Mouse (Mus musculus): ENCODE results near the gene Mrpl54.

Mrpl54 gene

DNA sequence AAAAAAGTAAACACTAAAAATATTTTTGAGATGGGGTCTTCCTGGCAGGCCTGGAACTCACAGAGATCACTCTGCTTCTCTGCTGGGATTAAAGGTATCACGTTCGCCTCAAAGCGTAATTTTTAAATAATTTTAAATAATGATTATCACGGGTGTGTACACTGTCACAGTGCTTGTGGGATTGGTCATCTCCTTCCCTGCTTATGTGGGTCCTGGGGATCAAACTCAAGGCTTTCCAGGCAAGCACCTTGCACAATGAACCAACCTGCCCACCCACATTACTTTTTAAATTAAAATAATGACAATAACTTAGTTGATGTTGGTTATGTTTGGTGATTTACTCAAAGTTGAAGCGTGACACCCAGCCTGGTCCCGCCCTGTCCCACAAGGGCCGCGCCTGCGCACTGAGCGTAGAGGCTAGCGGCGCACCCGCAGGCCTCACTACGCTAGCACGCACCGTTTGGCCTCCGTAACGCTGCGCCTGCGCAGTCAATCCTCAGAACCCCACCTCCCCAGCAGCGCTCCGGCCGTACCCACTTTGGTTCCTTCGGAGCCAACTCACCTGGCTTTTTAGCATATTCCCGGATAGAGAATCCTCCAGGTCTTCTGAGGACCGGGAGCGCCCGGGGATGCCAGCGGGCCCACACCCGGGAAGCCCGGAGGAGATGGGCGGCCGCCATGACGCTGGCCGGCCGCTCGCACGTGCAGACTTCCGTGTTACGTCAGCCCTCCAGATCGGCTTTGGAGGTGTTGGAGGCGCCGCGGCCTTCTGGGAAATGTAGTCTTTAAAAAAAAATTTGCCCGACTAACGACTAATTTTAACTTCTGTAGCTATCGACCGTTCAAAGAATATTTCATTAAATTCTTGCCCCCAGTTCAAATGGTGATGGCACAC lies at the start of gene Mrpl54, which contains the start of gene Apba3:
Gene Mrpl54, minus strand, starts transcription at position 724 of the 895 bp plus-strand sequence.
Gene Apba3, plus strand, starts transcription at position 750 of the 895 bp plus-strand sequence.
- peak; percentile 98 for DNase-seq (ENCODE audit: low spot score)

- DNase-seq (ENCODE audit: low spot score) = no peak
These were observed 48.9 kb upstream of the Mrpl54 start for GRCm38 (mm10) chr10:81315587-81315986.

GRCm38 (mm10) chr10:81314201-81314600 lies 47.5 kb upstream of the Mrpl54 start:
- DNase-seq (ENCODE audit: low spot score) = no peak

- peak; percentile 76 for DNase-seq (ENCODE audit: low spot score)
These were observed 46.8 kb upstream of the Mrpl54 start for GRCm38 (mm10) chr10:81313581-81313980.

- no peak for DNase-seq (ENCODE audit: low spot score)
These were observed 42.8 kb upstream of the Mrpl54 start for GRCm38 (mm10) chr10:81309571-81309970.

GRCm38 (mm10) chr10:81306837-81307682 lies 40.3 kb upstream of the Mrpl54 start:
- no peak for DNase-seq (ENCODE audit: low spot score)

- DNase-seq (ENCODE audit: low spot score) = no peak
These were observed 39.5 kb upstream of the Mrpl54 start for GRCm38 (mm10) chr10:81306173-81306668.

DNA sequence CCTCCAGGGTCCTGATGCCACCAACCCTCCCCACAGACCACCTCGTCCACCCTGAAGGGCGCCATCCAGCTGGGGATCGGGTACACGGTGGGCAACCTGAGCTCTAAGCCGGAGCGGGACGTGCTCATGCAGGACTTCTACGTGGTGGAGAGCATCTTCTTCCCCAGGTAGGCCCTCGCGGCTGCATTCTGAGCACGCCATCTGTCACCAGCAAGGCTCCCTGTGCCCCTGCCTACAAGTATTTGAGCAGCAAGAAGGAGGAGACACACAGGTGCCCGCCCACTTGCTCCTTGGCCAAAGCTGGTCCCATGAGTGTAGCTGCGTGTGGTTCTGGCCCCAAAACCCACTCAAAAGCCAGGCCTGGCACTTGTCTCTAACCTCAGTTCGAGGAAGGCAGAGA lies 38.9 kb upstream of the Mrpl54 start:
- no peak for DNase-seq (ENCODE audit: low spot score)

GRCm38 (mm10) chr10:81304597-81305238 lies 38.0 kb upstream of the Mrpl54 start:
- DNase-seq (ENCODE audit: low spot score) = peak; percentile 72

DNA sequence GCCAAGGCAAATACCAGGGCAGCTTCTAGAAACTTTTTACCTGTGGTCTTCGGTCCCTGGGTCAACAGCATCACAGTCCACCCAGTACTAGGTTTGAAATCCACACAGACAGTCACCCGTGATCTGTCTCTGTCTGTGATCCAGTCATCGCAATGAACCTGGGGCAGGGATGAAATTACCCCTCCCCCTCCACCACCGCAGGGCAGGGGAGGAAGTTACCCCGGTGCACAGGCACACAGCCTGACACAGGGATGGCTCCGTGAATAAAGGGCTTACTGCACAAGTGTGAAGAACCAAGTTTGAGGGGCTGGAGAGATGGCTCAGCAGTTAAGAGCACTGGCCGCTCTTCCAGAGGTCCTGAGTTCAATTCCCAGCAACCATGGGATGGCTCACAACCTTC lies 37.0 kb upstream of the Mrpl54 start:
- no peak for DNase-seq (ENCODE audit: low spot score)

- DNase-seq (ENCODE audit: low spot score) = no peak
These were observed 36.5 kb upstream of the Mrpl54 start for GRCm38 (mm10) chr10:81303258-81303657.

DNA sequence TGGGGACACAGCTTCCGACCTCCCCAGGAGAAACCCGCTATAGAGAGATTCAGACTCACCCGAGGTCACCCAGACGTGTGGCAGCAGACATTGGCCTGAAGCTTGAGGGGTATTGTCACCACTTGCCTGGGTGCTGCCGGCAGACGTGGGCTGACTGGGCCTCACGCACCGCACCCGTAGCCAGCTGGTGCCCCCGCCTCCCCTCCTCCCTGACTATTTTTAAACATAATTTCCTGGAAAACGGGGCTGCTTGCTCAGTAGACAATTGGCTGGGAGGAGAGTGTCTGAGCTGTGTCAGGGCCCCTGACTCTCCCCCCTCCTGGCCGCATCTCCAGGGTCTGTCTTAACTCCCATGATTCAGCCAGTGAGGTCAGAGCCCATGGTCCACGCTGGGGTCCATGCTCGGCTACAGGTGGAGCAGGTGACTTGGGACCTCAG lies 36.1 kb upstream of the Mrpl54 start:
- no peak for DNase-seq (ENCODE audit: low spot score)

DNA sequence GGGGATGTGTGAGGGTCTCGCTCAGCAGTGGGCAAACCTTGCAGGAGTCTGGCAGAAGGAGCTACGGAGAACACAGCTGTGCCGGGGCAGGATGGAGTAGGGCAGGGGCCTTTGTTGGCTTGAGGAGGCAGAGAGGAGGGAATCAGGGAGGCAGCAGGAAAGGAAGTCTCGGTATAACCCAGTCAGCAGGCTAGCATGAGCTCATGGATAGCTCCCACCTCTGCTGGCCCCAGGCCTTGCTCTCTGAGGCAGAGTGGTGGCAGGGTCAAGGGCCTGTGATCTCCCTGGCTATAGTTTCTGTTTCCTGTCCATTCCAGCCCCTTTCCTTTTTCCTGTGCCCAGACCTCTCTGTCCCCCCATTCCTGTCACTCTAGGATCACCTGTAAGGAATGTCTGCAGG lies 35.6 kb upstream of the Mrpl54 start:
- DNase-seq (ENCODE audit: low spot score) = no peak

DNA sequence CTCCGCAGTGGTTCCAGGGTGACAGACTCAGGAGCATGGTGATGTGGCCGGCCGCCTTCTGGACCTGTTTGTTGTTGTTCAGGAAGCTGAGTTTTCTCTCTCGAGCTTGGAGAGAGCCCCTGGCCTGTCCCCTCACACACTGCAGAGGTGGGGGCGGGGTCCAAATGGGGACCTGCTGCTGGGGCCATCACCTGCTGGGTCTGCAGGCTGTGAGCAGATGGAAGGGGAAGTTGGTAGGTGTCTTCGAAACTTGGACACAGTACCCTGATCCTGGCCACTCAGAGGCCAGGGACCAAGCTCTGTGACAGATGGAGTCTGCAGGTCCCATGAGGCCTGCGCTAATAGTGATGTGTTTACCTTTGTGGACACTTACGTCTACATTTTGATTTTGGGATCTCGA lies 34.6 kb upstream of the Mrpl54 start:
- DNase-seq (ENCODE audit: low spot score) = no peak

DNA sequence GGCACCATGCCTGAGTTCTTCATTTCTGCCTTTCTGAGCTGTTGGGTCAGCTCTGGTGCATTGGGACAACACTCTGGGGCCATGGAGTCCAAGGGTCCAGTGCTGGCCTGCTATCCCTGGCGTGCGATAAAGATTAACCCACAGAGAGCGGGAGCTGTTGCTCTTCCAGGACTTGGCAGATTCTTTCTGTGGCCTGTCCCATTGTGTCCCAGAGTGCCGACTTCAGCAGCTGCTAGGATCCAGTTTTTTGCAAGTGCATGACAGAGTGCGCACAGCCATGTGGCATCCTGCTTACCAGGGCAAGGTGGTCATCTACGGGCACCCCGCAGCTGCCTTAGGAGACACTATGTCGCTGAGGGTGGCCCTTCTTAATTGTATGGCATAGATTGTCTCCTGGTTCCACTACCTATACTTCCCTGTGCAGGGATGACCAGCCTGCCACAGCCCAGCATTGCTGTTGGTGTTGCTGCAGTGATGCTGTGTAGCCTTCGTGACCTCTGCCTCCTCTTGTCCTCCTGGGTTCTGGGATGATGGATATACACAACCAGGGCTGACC lies 33.7 kb upstream of the Mrpl54 start:
- DNase-seq (ENCODE audit: low spot score) = no peak

GRCm38 (mm10) chr10:81299585-81300351 lies 33.0 kb upstream of the Mrpl54 start:
- no peak for DNase-seq (ENCODE audit: low spot score)

DNA sequence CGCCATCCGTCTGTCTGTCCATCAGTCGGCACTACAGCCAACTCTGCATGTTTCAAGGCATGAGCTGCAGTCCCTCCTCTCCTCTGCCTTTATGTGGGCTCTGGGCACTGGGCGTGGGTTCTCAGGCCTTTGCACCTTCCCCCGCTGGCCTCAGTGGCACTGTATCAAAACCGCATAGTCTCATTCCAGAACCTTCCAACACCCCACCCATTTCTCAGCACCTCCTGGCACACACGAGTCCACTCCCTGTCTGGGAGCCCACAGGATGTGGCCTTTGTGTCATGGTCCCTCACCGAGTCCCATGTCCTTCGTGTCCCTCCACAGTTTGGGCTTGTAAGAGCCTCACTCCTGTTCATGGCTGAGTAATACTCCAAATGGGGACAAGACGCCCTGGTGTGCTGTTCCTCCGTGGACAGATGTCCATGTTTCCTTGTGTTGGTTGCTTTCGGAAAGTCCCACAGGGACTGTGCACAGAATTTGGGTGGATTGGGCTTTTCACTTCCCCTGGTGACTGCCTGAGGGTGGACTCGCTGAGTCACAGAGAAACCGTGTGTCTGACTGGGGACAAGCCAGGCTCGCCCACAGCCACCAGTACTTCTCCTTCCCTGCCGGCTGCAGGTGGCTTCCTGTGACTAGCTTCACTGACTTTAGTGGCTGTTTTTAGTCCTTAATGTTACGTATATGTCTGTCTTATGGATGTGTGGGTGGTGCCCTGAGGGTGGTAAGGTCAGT lies 31.8 kb upstream of the Mrpl54 start:
- DNase-seq (ENCODE audit: low spot score) = no peak

DNA sequence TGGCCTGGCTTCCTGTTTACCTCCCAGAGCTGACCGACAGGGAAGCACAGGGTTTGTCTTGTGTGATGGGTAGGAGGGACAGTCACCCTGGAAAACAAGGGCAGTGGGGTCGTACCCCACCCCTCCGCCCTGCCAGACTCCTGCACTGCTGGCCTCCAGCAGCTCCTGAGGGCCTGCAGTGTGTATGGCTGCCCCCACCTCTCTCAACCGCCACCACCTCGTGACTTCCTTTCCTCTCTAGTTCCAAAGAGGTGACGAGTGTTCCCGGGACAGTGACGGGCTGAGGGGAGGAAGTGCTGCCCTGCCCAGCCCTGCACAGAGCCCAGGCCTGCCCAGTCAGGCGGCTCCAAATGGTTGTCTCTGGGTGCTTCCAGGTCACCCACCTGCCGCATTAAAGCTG lies 31.1 kb upstream of the Mrpl54 start:
- DNase-seq (ENCODE audit: low spot score) = no peak

GRCm38 (mm10) chr10:81297246-81297645 lies 30.5 kb upstream of the Mrpl54 start:
- no peak for DNase-seq (ENCODE audit: low spot score)

DNA sequence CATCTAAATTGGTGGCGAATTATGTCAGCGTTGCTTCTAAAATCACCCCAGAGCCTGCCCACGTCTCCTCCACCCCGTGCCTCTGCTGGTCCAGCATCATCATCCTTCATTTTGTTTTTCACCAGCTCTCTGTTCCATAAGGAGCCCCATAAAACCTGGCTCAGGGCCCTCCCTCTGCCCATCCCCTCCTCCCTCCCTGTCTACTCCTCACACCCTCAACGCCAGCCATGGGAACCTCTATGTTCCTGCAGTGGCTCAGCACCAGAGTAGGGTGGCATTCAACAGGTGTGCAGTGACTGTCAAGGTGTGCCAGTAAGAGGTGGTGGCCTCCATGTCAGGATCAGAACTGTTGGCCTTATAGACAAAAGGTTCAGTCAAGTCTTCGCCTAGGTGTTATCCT lies 28.5 kb upstream of the Mrpl54 start:
- no peak for DNase-seq (ENCODE audit: low spot score)

Measured in MN1 (cell line).